Mouse (Mus musculus) embryonic fibroblast, embryonic 13.5 days (primary cell): ENCODE measurements around the gene Eps8.

Experiments
- CTCF ChIP-seq: IDR thresholded peaks from 2 replicates; pipeline ENCODE4 v1.5.1; 2011; ENCODE audit warnings: mild to moderate bottlenecking, control low read depth, low read length, moderate library complexity, borderline replicate concordance; ENCODE audit not compliant: insufficient read depth
- POLR2A ChIP-seq: IDR thresholded peaks from 2 replicates; pipeline ENCODE4 v1.6.1; 2011; ENCODE audit warnings: low read depth, mild to moderate bottlenecking, control low read depth, low read length, moderate library complexity

DNA sequence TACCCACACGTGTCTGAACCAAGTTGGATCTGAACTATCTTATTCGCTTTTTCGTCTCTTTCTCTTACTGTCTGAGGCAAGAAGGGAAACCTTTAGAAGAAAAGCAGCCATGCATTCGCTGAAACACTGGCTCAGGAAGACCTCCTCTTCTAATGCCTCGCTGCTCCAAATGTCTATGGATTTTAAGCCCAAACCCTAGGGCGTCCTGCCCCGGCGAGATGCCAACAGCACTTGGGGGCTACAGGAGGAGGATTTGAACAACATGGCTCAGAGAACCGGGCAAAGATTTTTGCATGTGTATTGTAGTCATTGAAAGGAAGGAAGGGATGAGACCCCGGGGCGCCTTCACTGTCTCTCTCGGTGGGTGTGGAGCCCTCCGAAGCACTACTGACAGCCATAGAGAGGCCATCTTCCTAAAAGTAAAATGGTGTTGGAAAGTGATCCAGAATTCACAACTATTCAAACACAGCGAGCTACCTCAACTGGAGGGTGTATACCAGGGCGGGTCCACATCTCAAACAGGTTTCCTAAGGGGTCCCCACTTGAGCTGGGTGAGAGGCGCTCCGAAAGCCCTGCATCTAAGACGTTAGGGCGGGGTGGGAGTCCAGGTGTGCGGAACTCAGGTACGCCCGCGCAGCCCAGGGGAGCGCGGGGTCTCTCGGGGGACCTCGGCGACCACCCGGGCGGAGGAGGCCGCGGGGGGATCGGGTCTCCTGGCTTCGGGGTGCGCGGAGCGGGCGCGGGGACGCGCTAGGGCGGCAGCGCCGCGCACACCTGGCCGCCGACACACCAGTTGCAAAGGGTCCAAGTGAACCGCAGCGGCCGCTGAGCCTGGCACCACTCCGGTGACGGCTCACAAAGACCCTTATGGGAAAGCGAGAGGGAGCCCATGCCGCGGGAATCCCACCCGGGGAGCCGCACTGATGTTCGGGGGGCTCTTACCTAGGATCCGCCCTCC lies 6.3 kb downstream of the Eps8 start:
- TF ChIP-seq CTCF (no peak), POLR2A (no peak)
